Mouse (Mus musculus) lung, postnatal 0 days (tissue): ENCODE results near the gene Dnmbp. TPM values are rescaled to one million over a fixed set of nuclear protein-coding genes. Genes with fewer than 3 reads are reported as not detected.
"Not testable (repeated sequence)": the region's sequence is repeated elsewhere in the genome, so short reads cannot be mapped to it uniquely, and the experiment has no call there.

Experiments
- ATAC-seq: fragments of 200-750 bp; cut with Nextera tagmentation; 2 replicates; pipeline ENCODE4 v1.8.0; 2017; ENCODE audit warnings: moderate library complexity
- DNase-seq: peaks from one replicate; pipeline ENCODE4 v3.0.0-alpha.2; 2016; ENCODE audit warnings: low spot score
- H3K27ac ChIP-seq: fragments of 300-500 bp; sonication (generic); 2 replicates; pipeline ENCODE4 v1.5.1; 2014; ENCODE audit warnings: antibody characterized with exemption, mild to moderate bottlenecking, low read length, mixed read lengths
- H3K27me3 ChIP-seq: fragments of 300-500 bp; sonication (generic); replicated peaks from 2 replicates; pipeline ENCODE4 v1.6.1; 2014; ENCODE audit warnings: low read length, mixed read lengths; ENCODE audit not compliant: insufficient read depth
- H3K36me3 ChIP-seq: fragments of 300-500 bp; sonication (generic); 2 replicates; pipeline ENCODE4 v1.6.1; 2014; ENCODE audit warnings: low read length, mixed read lengths; ENCODE audit not compliant: insufficient read depth
- H3K4me1 ChIP-seq: fragments of 300-500 bp; sonication (generic); 2 replicates; pipeline ENCODE4 v1.6.1; 2014; ENCODE audit warnings: antibody characterized with exemption, low read depth, low read length, mixed read lengths; ENCODE audit not compliant: insufficient read depth
- H3K4me2 ChIP-seq: fragments of 300-500 bp; sonication (generic); replicated peaks from 2 replicates; pipeline ENCODE4 v1.6.1; 2014; ENCODE audit warnings: low read depth, mild to moderate bottlenecking, low read length, moderate library complexity, mixed read lengths
- H3K4me3 ChIP-seq: fragments of 300-500 bp; sonication (generic); 2 replicates; pipeline ENCODE4 v1.5.1; 2014; ENCODE audit warnings: low read depth, low read length
- H3K9ac ChIP-seq: fragments of 300-500 bp; sonication (generic); replicated peaks from 2 replicates; pipeline ENCODE4 v1.6.1; 2014; ENCODE audit warnings: low read depth, mild to moderate bottlenecking
- H3K9me3 ChIP-seq: fragments of 300-500 bp; sonication (generic); 2 replicates; pipeline ENCODE4 v1.6.1; 2016; ENCODE audit warnings: low read length, mixed read lengths
- CTCF ChIP-seq: IDR thresholded peaks from 2 replicates; pipeline ENCODE4 v1.5.1; 2016; ENCODE audit warnings: antibody characterized with exemption, mild to moderate bottlenecking
- EP300 ChIP-seq: IDR thresholded peaks from 2 replicates; pipeline ENCODE4 v1.6.1; 2016; ENCODE audit warnings: antibody characterized with exemption, mild to moderate bottlenecking, control low read depth
- WGBS: fragments of 180-500 bp; shearing (Covaris S2); extraction: QIAGEN DNeasy Blood & Tissue Kit; methylation state at CpG from one replicate; pipeline ENCODE4 v1.1.7; 2014; 5-methylcytosine and 5-hydroxymethylcytosine counted together
- polyA plus RNA-seq: library from polyadenylated mRNA; unstranded; fragments of >200 nt; fragmentation: Nextera tagmentation; extraction: Ambion mirVana; gene quantifications from 2 replicates; pipeline ENCODE4 v1.2.1, GENCODE M21; 2015

Gene Dnmbp
- polyA plus RNA-seq, 1 experiment from 2014 or later: 10.0 TPM

GRCm38 (mm10) chr19:43954864-43955263 is 14.9 kb upstream of the Dnmbp start:
- 64% methylated on average over 4 of the region's 4 CpGs for WGBS
- DNase-seq: no peak
- no peak for ATAC-seq
- Histone ChIP-seq H3K9ac (no peak overlapping the region), H3K4me2 (no peak overlapping the region), H3K4me3 (no peak overlapping the region), H3K36me3 (no peaks in the 10 kb centered on the region), H3K27ac (no peak overlapping the region), H3K27me3 (no peaks in the 10 kb centered on the region), H3K9me3 (no peaks in the 10 kb centered on the region), H3K4me1 (no peaks in the 10 kb centered on the region)
- no peak for TF ChIP-seq EP300
- no peak for TF ChIP-seq CTCF

DNA sequence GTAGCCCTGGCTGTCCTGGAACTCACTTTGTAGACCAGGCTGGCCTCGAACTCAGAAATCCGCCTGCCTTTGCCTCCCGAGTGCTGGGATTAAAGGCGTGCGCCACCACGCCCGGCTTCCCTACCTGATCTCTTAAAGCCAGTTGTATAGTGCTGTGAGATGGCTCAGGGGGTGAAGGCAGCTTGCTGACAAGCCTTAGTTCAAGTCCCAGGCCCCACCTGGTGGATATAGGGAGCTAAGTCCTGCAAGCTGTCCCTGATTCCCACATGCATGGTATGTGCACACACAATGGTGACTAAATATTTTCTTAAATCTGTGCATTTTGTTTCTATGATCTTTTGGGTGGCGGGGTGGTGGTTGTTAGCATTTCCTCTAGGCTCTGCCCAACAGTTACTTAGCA is 12.9 kb upstream of the Dnmbp start:
- not testable (repeated sequence) for H3K4me2 ChIP-seq, H3K4me1 ChIP-seq, H3K36me3 ChIP-seq, H3K27me3 ChIP-seq, H3K9me3 ChIP-seq, H3K9ac ChIP-seq, H3K27ac ChIP-seq, ATAC-seq, H3K4me3 ChIP-seq, DNase-seq
- WGBS: 85% methylated on average over 7 of the region's 8 CpGs

DNA sequence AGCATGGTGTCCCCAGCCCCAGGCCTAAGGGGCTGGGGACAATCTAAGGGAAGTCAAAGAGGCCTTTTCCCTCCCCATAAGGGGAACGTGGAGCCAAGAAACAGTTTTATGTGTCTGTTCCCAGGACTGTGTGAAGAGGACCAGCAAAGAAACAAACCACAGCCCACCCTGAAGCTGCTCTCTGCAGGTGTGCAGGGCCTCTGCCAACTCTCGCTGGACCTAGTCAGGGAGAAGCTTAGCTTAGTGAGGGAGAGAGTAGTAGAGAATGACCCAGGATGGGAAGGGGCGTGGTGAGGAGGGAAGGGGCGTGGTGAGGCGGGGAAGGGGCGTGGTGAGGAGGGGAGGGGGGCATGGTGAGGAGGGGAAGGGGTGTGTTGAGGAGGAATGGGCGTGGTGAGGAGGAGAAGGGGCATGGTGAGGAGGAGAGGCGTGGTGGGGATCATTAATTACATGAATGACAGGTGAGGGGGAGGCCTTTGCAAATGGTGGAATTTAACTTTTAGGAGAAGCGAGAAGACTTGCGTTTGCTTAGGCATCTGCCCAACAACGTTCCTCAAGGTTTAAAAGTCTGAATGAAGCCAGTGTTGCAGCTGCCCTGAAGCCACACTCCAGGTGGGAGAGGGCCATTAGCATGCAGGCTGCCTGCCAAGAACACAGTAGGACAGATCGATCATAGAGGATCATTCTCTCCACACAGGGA is 9.3 kb upstream of the Dnmbp start:
- Histone ChIP-seq H3K4me1 (no peaks in the 10 kb centered on the region), H3K9ac (no peak overlapping the region), H3K36me3 (no peaks in the 10 kb centered on the region), H3K4me2 (no peak overlapping the region), H3K4me3 (no peak overlapping the region), H3K27ac (no peak overlapping the region), H3K9me3 (no peaks in the 10 kb centered on the region), H3K27me3 (no peaks in the 10 kb centered on the region)
- TF ChIP-seq CTCF (no peak), EP300 (no peak)
- DNase-seq: no peak
- ATAC-seq: no peak; the same call in 1 of the 2 replicates
- 5% methylated on average over 12 of the region's 12 CpGs for WGBS

GRCm38 (mm10) chr19:43944566-43944965 is 4.6 kb upstream of the Dnmbp start:
- no peak overlapping the region for H3K4me2 ChIP-seq
- H3K4me3 ChIP-seq: no peak overlapping the region
- DNase-seq (no peak), ATAC-seq (no peak)
- 84% methylated on average over 8 of the region's 8 CpGs for WGBS
- no peak overlapping the region for H3K27ac ChIP-seq
- TF ChIP-seq CTCF (no peak), EP300 (no peak)
- H3K9me3 ChIP-seq: no peaks in the 10 kb centered on the region
- no peaks in the 10 kb centered on the region for H3K36me3 ChIP-seq
- H3K27me3 ChIP-seq: no peaks in the 10 kb centered on the region
- no peaks in the 10 kb centered on the region for H3K4me1 ChIP-seq
- no peak overlapping the region for H3K9ac ChIP-seq

DNA sequence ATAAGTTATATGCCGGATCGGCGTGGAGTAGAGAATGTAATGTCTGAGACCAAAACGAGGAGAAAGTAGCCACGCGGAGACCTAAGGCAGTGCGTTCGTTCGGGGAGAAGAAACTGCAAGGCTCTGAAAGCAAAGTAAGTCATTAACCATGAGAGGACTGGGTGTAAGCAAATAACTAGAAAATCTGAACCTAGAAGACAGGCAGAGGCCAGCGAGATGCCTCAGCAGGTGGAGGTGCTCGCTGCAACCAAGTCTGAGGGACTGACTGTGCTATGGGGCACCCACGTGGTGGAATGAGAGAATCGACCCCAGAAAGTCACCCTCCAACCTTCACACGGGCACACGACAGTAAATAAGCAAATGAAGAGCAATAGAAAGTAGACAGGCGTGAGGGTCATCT is 3.1 kb upstream of the Dnmbp start:
- H3K36me3 ChIP-seq: no peaks in the 10 kb centered on the region
- no peak overlapping the region for H3K9ac ChIP-seq
- DNase-seq (no peak), ATAC-seq (no peak)
- H3K9me3 ChIP-seq: no peaks in the 10 kb centered on the region
- H3K27me3 ChIP-seq: no peaks in the 10 kb centered on the region
- no peak overlapping the region for H3K27ac ChIP-seq
- 62% methylated on average over 16 of the region's 16 CpGs for WGBS
- no peak overlapping the region for H3K4me3 ChIP-seq
- peaks cover 8% of the 10 kb centered on the region for H3K4me1 ChIP-seq
- no peak overlapping the region for H3K4me2 ChIP-seq
- TF ChIP-seq EP300 (no peak), CTCF (no peak)

DNA sequence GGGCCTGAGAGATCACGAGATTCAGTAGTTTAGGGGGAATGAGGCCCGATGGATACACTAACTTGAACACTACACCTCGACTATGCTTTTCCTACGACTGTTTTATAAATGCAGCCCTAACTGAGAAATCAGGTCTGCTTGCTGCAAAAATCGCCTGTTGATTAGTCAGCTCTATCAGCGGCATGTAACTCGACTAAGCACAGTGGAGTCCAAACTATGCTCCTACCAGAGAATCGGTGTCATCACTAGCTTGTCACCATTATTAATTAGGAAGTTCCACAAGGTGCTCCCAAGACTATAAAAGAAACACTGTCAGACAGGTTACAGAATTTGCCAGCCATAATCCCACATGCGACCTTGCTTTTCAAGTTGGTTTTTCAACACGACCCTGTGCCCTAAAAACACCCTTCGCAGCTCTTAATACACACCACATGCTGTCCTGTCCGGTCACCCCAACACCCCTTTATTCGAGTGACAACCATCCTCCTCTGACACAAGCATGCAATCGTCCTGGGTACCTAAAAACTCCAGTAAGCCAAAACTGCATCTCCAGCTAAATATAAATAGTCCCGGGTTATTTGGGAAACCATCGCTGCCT is 721 bp downstream of the Dnmbp start:
- Histone ChIP-seq H3K9me3 (no peaks in the 10 kb centered on the region), H3K36me3 (no peaks in the 10 kb centered on the region), H3K27me3 (no peaks in the 10 kb centered on the region), H3K4me1 (peaks cover 9% of the 10 kb centered on the region), H3K4me3 (peak overlapping the region; percentile 78), H3K9ac (peak overlapping the region; percentile 58), H3K27ac (peak overlapping the region; percentile 81), H3K4me2 (peak overlapping the region; percentile 65)
- ATAC-seq: no peak
- WGBS: 10% methylated on average over 16 of the region's 16 CpGs
- TF ChIP-seq EP300 (no peak), CTCF (no peak)
- DNase-seq: peak; percentile 5
